Mouse (Mus musculus): ENCODE results near the gene Clk2.
"Not testable (repeated sequence)": the region's sequence is repeated elsewhere in the genome, so short reads cannot be mapped to it uniquely, and the experiment has no call there.

Clk2 gene

DNA sequence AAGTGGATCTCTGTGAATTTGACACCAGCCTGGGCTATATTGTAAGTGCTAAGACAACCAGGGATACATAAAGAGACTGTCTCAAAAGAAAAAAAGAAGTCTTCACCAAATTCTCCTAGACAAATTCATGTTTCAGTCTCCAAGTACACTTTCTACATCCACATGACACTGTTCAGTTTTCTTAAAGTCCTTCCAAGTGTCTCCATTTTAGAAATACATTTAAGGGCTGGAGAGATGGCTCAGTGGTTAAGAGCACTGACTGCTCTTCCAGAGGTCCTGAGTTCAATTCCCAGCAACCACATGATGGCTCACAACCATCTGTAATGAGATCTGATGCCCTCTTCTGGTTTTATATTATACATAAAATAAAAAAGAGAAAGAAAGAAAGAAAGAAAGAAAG is 3.4 kb upstream of the Clk2 start:
- not testable (repeated sequence) for DNase-seq

DNA sequence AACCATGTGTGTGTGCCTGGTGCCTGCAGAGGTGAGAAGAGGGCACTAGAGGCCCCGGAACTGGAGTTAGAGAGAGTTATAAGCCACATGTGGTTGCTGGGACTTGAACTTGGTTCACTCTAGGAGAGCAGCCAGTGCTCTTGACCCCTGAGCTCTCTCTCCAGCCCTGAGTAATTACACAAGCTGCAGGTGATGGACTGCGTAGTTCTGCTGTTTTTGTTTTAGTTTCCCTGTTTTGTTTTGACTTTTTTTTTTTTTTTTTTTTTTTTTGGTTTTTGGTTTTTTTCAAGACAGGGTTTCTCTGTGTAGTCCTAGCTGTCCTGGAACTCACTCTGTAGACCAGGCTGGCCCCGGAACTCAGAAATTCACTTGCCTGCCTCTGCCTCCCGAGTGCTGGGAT is 2.8 kb upstream of the Clk2 start:
- no peak for DNase-seq

DNA sequence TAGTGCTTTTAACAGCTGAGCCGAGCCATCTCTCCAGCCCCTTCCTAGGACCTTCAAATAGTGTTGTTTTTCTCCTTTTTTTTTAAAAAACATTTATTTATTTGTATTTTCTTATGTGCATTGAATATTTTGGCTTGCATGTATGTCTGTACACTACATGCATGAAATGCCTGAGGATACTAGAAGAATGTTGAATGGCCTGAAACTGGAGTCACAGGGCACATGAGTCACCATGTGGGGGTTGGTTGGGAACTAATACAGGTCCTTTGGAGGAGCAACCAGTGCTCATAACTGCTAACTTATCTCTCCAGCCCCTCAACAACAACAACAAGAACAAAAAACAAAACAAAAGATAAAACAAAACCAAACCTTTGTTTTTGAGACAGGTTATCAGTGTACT is 1.5 kb upstream of the Clk2 start:
- no peak for DNase-seq

DNA sequence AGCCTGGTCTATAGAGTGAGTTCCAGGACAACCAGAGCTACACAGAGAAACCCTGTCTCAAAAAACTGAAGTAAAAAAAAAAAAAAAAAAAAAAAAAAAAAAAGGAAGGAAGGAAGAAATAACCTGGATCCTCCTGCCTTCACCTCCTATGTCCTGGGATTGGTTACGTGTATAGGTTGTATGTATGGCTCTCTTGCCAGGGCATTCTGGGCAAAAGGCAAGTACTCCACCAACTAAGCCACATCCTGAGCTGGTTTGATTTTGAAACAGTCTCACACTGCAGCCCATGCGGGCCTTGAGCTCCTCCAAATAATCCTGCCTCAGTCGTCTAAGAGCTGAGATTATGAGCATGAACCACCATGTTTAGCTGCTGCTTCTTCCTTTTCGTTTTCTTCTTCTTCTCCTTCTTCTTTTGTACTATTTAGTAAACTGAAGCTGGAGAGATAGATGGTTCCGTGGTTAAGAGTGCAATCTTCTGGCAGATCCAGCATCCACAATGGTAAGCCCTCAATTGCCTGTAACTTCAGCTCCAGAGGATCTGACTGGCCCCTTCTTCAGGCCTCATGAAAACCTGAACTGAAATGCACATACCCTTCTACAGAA is 851 bp upstream of the Clk2 start:
- no peak for DNase-seq

DNA sequence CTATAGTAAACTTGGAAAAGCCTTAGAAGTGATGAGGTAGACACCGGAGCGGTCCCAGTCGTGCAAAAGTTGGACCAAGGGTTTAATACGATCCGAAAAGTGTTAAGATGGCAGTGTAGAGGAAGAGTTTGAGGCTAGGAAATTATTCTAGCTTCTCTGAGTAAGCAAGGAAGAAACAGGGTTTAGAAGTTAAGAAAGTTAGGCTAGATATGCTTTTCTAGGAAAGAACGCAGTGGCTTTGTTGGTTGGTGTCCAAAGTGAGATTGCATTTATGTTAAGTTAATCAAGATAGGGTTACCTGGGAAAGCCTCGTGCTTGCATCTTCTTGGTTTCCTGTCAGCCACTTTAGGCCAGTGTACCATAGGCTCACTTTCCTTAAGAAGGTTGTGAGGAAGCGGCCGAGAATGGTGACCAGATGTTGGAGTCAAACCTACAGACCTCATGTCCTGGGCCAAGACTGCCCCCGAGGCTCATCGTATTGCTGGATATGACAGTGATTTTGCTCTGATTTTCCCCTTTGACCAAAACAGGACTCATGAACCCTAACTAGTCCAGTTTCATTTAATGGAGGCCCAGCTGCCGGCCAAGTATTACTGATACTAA is 774 bp downstream of the Clk2 start:
- no peak for DNase-seq

DNA sequence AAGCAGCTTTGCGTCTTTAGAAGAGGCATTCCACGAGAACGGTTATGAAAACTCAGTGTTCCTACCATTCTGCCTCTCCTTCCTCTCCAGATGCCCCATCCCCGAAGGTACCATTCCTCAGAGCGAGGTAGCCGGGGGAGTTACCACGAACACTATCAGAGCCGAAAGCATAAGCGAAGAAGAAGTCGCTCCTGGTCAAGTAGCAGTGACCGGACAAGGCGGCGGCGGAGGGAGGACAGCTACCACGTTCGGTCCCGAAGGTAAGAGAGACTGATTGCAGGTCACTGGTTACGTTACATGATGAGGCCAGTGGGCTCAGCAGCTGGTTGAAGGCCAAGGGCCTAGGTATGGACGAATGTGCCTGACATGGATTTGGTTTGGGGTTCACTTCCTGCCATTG is 2.4 kb downstream of the Clk2 start:
- DNase-seq, result no peak

DNA sequence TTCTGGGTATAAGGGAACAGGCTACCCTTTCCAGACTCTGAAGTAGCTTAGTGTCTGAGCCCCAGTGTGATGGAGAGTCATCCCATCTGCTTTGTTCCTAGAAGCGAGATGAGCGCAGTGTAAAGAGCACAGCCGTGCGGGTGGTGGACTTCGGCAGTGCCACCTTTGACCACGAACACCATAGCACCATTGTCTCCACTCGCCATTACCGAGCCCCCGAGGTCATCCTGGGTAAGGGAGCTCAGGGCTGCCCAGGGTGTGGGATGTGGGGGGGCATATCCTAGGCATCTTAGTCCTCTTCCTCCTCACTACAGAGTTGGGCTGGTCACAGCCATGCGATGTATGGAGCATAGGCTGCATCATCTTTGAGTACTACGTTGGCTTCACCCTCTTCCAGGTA is 10.2 kb downstream of the Clk2 start:
- no peak for DNase-seq

DNA sequence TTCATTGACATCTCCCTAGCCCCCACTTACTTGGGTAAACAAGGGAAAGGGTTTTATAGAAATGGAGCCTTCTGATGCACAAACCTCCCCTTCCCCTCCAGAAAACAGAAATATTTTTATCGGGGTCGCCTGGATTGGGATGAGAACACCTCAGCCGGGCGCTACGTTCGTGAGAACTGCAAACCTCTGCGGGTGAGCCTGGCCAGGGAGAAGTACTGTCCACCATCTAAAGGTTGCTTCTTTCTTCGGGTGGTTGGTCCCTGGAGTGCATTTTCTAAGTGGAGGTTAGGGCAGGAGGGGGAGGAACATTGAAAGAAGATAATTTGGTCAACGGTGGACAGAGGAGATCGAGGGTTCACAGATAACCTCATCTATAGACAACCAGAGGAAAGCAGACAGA is 10.9 kb downstream of the Clk2 start:
- DNase-seq, result no peak

DNA sequence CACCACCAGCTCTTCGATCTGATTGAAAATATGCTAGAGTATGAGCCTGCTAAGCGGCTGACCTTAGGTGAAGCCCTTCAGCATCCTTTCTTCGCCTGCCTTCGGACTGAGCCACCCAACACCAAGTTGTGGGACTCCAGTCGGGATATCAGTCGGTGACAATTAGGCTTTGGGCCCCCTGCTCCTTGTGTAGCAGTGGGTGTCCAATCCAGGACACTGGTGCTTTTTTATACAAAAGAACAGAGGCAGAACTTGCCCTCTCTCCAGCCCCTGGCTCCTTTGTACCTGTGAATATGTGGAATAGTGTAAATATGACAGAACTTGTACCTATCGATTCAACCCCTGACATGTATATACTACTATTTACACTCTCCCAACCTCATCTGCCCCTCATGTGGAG is 11.8 kb downstream of the Clk2 start:
- no peak for DNase-seq

DNA sequence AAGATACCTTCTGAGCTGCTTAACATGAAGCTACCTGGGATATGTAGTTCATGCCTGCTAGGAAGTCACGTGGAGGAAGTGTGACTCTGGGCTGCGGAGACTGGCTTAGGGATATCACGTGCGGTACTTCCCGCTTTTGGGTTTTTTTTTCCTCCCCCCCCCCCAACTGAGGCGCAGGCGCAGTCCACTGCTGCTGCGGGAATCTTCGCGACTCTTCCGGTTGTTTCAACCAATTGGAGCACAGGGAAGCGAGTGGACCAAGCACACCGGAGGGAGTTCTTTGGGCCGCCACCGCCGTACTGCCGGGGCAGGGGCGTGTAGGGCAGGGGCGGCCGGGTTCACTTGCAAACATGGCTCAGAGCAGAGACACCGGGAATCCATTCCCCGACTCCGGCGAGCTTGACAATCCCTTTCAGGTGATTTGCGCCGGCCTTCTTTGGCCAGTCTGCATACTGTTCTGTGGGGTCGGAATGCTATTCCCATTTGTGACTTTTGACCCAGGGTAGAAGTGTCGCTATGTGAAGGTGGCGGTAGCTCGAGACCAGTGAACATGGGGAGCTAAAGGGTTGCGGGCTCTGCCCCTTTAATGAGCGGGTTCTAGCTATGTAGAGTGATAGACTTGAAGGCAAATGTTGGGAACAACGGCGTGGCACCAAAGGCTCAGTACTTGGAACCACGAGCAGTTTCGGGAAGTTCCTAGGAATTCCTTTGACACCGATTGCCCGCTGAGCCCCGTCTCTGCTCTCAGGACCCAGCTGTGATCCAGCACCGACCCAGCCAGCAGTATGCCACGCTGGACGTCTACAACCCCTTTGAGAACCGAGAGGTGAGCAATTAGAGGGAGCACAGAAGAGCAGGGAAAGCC is 12.9 kb downstream of the Clk2 start, which contains the start of gene Scamp3:
TSS of gene Scamp3 (plus strand) at position 232 of the 865 bp plus-strand sequence.
- DNase-seq, result peak; percentile 75 to 83

DNA sequence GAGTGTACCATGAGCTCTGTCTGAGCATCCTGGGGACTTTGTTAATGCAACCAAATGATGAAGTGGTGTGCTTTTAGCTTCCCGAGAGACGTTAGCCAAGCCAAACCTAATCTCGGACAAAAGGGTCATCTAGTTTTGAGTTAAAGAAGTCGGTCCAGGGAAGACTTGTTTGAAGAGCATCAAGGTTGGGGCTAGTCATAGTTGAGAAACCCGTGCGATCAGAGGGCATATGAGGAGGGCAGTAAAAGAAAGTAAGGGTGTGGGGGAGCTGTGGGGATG is 13.5 kb downstream of the Clk2 start:
- DNase-seq, result no peak

DNA sequence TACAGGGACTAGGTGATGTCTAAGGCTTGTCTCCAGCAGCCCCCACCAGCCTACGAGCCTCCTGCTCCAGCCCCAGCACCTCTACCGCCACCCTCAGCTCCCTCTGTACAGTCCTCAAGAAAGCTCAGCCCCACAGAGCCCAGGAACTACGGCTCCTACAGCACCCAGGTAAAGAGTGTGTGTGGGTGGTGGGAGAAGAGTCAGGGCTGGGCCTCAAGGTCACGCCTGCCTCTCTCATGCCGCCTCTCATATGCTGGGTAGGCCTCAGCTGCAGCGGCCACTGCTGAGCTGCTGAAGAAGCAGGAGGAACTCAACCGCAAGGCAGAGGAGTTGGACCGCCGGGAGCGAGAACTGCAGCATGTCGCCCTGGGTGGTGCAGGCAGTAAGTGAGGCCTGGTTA is 14.5 kb downstream of the Clk2 start:
- DNase-seq, result peak in 1 of 2 experiments; percentile 35

DNA sequence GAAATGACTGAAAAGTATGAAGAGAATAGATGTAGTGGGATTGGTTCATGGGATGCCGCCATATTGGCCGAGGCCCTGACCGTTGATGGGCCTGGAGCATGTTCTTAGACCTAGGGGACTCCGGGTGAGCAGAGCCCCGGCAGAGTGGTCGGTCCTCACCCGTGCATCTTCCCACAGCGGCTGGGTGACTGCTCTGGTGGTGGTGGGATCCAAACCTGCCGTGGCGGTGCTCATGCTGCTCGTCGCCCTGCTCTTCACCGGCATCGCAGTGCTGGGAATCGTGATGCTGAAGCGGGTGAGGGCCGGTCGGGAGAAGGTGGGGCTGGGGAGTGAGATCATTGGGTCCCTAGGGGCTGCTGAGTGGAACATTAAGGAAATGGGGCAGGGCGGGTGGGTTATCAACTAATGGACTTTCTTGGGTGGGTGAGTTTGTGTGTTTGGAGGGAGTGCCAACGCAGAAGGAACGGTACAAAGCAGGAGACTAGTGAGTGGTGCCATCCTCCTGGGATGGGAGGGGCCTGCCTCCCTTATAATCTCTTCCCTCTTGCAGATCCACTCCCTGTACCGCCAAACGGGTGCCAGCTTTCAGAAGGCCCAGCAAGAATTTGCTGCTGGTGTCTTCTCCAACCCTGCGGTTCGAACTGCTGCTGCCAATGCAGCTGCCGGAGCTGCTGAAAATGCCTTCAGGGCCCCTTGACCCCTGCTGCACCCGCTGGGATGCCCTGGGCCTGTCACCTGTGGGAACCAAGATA is 17.3 kb downstream of the Clk2 start:
- DNase-seq, result peak in 1 of 2 experiments; percentile 25

DNA sequence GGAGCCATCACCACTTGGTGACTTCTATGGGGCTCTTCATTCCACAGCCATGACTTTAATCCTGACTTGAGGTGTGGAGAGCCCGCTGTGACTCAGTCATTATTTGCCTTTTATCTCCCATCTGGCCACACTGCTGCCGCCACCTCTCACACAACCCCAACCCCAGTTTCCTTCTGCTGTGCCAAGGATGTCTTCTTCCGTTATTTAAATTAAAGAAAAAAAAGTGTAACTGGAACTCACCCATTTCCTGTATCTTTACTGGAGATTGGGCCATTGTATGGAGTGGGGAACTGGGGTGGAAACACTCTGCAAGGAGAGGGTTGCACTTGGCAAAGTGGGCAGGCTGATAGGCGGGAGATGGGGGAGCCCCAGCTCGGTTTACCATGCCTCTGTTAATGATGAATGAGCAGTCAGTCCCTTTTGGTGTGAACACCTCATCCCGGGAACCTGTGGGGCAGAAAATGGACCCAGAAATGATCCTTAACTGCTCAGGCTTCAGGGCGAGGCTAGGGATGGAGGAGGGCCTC is 18.0 kb downstream of the Clk2 start:
- no peak for DNase-seq

DNA sequence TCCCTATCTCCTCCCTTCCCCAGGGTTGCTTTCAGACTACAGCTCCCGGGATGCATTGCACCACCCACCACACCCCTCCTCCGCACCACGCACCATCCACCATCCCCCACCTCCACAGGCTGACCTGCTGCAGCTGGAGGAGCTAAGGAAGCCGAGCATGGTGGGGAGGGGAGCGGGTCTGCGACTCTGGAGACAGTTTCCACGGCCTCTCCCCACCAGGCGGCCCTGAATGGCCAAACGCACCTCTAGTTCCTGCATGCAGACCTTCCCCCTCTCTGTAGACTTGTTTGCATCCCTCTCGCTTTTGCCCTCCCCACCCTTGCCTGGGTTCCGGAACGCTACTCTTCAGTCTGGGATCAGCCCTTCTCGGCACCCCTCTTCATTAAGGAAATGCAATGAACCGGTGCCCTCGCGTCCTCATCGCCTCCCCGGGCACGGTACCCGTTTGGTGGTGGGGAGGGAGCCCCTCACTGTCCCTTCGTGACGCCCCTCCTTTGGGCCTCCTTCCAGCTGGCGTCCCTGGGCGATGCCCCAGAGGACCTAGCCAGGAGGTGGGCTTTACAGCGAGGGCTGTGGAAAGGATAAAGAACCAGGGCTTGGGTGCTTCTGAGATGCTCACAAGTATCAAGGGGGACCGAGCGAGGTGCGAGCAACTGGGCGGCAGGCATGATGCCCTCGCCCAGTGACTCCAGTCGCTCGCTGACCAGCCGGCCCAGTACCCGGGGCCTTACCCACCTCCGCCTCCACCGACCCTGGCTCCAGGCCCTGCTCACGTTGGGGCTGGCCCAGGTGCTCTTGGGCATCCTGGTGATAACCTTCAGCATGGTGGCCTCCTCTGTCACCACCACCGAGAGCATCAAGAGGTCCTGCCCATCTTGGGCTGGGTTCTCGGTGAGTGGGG is 18.7 kb downstream of the Clk2 start, which contains the start of gene Fam189b:
TSS of gene Fam189b (plus strand) at position 86 of the 901 bp plus-strand sequence.
- peak; percentile 85 to 91 for DNase-seq

DNA sequence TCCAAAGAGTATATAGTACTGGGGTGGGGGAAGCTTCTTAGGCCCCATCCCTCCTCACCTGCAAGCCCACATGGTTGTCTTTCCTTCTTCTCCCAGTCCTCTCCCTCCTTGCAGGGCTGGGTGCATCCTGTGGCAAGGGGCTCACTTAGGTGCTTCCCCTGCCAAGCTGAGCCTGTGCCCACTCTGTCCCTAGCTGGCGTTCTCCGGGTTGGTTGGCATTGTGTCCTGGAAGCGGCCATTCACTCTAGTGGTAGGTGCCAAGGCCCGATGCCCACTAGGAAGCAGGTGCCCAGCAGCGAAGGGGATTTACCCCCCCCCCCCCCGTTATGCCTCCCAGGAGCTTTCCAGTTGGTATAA is 19.3 kb downstream of the Clk2 start:
- DNase-seq, result no peak

DNA sequence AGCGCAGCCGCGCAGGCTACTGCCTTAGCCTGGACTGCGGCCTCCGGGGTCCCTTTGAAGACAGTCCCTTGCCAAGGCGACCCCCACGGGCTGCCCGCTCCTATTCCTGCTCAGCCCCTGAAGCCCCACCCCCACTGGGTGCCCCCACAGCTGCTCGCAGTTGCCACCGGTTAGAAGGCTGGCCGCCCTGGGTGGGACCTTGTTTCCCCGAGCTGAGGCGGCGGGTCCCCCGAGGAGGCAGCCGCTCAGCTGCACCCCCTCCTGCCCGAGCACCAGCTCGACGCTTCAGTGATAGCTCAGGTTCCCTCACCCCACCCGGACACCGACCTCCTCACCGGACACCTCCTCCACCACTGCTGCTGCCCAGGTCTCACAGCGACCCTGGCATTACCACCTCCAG is 22.6 kb downstream of the Clk2 start:
- peak; percentile 77 to 88 for DNase-seq

DNA sequence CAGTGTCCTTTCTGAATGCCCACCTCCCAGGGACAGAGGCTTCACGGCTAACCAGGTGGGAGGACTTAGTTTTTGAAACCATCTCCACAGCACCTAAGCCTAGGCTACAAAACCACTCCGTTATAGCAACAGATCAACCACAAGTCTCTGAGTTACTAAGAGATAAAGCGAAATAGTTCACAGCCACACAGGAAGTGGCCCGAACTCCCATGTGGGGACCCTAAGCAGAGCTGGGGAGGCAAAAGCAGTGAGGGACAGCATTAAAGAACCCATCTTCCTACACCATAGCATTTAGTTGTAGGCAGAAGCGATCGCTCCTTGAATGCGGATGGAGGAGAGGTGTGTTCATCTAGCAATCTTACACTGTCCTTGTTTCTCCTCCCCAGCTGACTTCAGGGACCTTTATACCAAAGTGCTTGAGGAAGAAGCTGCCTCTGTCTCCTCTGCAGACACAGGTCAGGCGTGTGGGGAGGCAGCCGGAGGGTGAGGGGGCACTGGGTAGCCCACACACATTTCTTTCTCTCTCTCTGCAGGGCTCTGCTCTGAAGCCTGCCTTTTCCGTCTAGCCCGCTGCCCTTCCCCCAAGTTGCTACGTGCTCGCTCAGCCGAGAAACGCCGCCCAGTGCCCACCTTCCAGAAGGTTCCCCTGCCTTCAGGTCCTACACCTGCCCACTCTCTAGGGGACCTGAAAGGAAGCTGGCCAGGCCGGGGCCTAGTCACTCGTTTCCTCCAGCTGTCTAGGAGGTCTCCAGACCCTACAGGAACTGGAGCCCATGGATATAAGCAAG is 23.3 kb downstream of the Clk2 start:
- peak; percentile 71 to 75 for DNase-seq

DNA sequence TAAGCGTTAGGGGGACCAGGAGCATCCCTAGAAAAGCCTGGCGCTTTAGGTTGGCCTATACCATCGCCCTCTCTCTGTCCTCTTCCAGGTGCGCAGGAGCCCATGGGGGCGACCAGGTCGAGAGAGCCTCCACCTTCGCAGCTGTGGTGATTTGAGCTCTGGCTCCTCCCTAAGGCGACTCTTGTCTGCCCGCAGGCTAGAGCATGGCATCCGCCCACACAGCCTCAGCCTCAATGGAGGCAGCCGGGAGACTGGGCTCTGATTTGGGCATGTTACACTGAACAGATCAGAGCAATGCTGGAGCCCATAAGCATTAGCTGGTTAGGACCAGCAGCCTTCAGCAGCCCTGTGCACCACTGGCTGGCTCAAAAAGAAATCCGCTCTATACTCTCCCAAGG is 23.9 kb downstream of the Clk2 start:
- DNase-seq, result peak; percentile 67 to 74

DNA sequence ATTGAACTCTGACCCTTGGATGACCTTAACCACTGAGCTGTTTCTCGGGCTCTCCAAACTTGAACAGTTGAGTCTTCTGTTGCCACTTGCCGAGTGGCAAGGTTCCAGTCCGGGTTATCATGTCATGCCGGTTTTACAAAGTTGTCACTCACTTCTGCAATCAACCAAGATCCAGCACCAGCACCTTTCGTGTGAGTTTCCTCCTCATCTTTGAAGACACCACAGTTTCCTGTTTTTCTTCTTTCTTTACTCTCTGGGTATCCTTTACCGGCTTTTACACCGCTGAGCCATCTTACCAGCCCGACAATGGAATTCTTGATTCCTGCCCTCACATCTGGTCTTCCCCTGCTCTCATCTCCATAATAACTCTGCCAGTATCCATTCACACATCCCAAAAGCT is 25.8 kb downstream of the Clk2 start:
- DNase-seq, result peak; percentile 57 to 58

DNA sequence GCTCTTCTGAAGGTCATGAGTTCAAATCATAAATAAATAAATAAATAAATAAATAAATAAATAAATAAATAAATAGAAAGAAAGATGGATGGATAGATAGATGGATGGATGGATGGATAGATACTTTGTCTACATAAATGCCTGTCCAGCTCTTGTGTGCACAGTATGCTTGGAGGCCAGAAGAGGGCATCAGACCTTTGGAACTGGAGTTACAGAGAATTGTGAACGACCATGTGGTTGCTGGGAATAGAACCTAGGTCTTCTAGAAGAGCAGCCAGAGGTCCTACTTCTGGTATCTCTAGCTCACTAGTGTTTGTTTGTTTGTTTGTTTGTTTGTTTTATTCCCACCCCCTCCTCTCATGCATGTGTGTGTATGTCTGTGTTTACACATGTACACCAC is 28.8 kb downstream of the Clk2 start:
- no peak for DNase-seq

Data from thymus, postnatal 36 days (tissue).